Mouse (Mus musculus): ENCODE results near the gene Dock4.
"Not testable (repeated sequence)": the region's sequence is repeated elsewhere in the genome, so short reads cannot be mapped to it uniquely, and the experiment has no call there.

Gene Dock4

GRCm38 (mm10) chr12:40832157-40832556 is 386.4 kb downstream of the Dock4 start:
- peak; percentile 55 for DNase-seq

GRCm38 (mm10) chr12:40836924-40837323 is 391.2 kb downstream of the Dock4 start:
- no peak for DNase-seq

- DNase-seq, result peak; percentile 78
Measured at GRCm38 (mm10) chr12:40837597-40838337, 392.0 kb downstream of the Dock4 start.

- peak; percentile 69 for DNase-seq
Measured at GRCm38 (mm10) chr12:40838338-40838695, 392.6 kb downstream of the Dock4 start.

- DNase-seq, result peak; percentile 54
Measured at GRCm38 (mm10) chr12:40838940-40839339, 393.2 kb downstream of the Dock4 start.

- no peak for DNase-seq
Measured at GRCm38 (mm10) chr12:40839817-40840216, 394.1 kb downstream of the Dock4 start.

- DNase-seq, result no peak
Measured at GRCm38 (mm10) chr12:40842251-40842988, 396.7 kb downstream of the Dock4 start.

- DNase-seq, result no peak
Measured at GRCm38 (mm10) chr12:40842991-40843390, 397.2 kb downstream of the Dock4 start.

- DNase-seq, result no peak
Measured at GRCm38 (mm10) chr12:40843474-40844080, 397.8 kb downstream of the Dock4 start.

GRCm38 (mm10) chr12:40844324-40844723 is 398.6 kb downstream of the Dock4 start:
- no peak for DNase-seq

- no peak for DNase-seq
Measured at GRCm38 (mm10) chr12:40854705-40855367, 409.1 kb downstream of the Dock4 start.

- DNase-seq, result no peak
Measured at GRCm38 (mm10) chr12:40857466-40857865, 411.7 kb downstream of the Dock4 start.

GRCm38 (mm10) chr12:40858763-40859162 is 413.0 kb downstream of the Dock4 start:
- DNase-seq, result not testable (repeated sequence)

- DNase-seq, result no peak
Measured at GRCm38 (mm10) chr12:40870387-40870786, 424.6 kb downstream of the Dock4 start.

GRCm38 (mm10) chr12:40872716-40873115 is 427.0 kb downstream of the Dock4 start:
- DNase-seq, result no peak

- DNase-seq, result not testable (repeated sequence)
Measured at GRCm38 (mm10) chr12:40873267-40873666, 427.5 kb downstream of the Dock4 start.

- no peak for DNase-seq
Measured at GRCm38 (mm10) chr12:40884976-40885375, 439.2 kb downstream of the Dock4 start.

- no peak for DNase-seq
Measured at GRCm38 (mm10) chr12:40885377-40885776, 439.6 kb downstream of the Dock4 start.

GRCm38 (mm10) chr12:40887496-40887895 is 441.7 kb downstream of the Dock4 start:
- DNase-seq, result no peak

- no peak for DNase-seq
Measured at GRCm38 (mm10) chr12:40888261-40888791, 442.6 kb downstream of the Dock4 start.

- no peak for DNase-seq
Measured at GRCm38 (mm10) chr12:40888829-40889228, 443.1 kb downstream of the Dock4 start.

GRCm38 (mm10) chr12:40889534-40889933 is 443.8 kb downstream of the Dock4 start:
- DNase-seq, result no peak

- no peak for DNase-seq
Measured at GRCm38 (mm10) chr12:40891168-40891567, 445.4 kb downstream of the Dock4 start.

Measured in lung, postnatal 10 days (tissue).